Mouse (Mus musculus) hindbrain, embryonic 15.5 days (tissue): ENCODE data around the gene Nek2. TPM values are rescaled to one million over a fixed set of nuclear protein-coding genes. Genes with fewer than 3 reads are reported as not detected.

ENCODE experiments used
- ATAC-seq: fragments of 200-750 bp; cut with Nextera tagmentation; 2 replicates; pipeline ENCODE4 v1.8.0; 2017; ENCODE audit warnings: low read depth, moderate number of reproducible peaks, moderate TSS enrichment; ENCODE audit not compliant: low FRiP score
- H3K27ac ChIP-seq: fragments of 300-500 bp; sonication (generic); replicated peaks from 2 replicates; pipeline ENCODE4 v1.5.1; 2015; ENCODE audit warnings: mild to moderate bottlenecking, inconsistent platforms
- H3K27me3 ChIP-seq: fragments of 300-500 bp; sonication (generic); 2 replicates; pipeline ENCODE4 v1.6.1; 2015; ENCODE audit warnings: control low read depth, inconsistent platforms
- H3K36me3 ChIP-seq: fragments of 300-500 bp; sonication (generic); 2 replicates; pipeline ENCODE4 v1.6.1; 2015; ENCODE audit warnings: control low read depth, inconsistent platforms
- H3K4me1 ChIP-seq: fragments of 300-500 bp; sonication (generic); replicated peaks from 2 replicates; pipeline ENCODE4 v1.6.1; 2015; ENCODE audit warnings: control low read depth, inconsistent platforms
- H3K4me2 ChIP-seq: fragments of 300-500 bp; sonication (generic); 2 replicates; pipeline ENCODE4 v1.6.1; 2015; ENCODE audit warnings: moderate library complexity, mild to moderate bottlenecking, inconsistent platforms
- H3K4me3 ChIP-seq: fragments of 300-500 bp; sonication (generic); 2 replicates; pipeline ENCODE4 v1.5.1; 2015; ENCODE audit warnings: mild to moderate bottlenecking, inconsistent platforms
- H3K9ac ChIP-seq: fragments of 300-500 bp; sonication (generic); 2 replicates; pipeline ENCODE4 v1.6.1; 2015; ENCODE audit warnings: inconsistent platforms
- H3K9me3 ChIP-seq: fragments of 300-500 bp; sonication (generic); 2 replicates; pipeline ENCODE4 v1.6.1; 2016; ENCODE audit warnings: control low read depth, inconsistent platforms
- WGBS: fragments of 180-500 bp; shearing (Covaris S2); methylation state at CpG from one replicate; pipeline ENCODE4 v1.1.7; 2015; 5-methylcytosine and 5-hydroxymethylcytosine counted together
- polyA plus RNA-seq: library from polyadenylated mRNA; unstranded; fragments of >200 nt; fragmentation: Nextera tagmentation; extraction: Ambion mirVana; gene quantifications from 2 replicates; pipeline ENCODE4 v1.2.1, GENCODE M21; 2015

Gene Nek2
- polyA plus RNA-seq, 1 experiment from 2014 or later = 8.6 TPM

- Histone ChIP-seq H3K27ac (no peak overlapping the region), H3K4me2 (no peak overlapping the region), H3K4me1 (peaks cover 7% of the 10 kb centered on the region), H3K9ac (no peak overlapping the region), H3K27me3 (no peaks in the 10 kb centered on the region), H3K36me3 (no peaks in the 10 kb centered on the region), H3K4me3 (no peak overlapping the region), H3K9me3 (no peaks in the 10 kb centered on the region)
- ATAC-seq = no peak
- 86% methylated on average over 11 of the region's 11 CpGs for WGBS
These were observed 19.7 kb downstream of the Nek2 start for GRCm38 (mm10) chr1:191840774-191841565.

- WGBS = 89% methylated on average over 12 of the region's 12 CpGs
- no peak for ATAC-seq
- Histone ChIP-seq H3K27ac (no peak overlapping the region), H3K36me3 (no peaks in the 10 kb centered on the region), H3K9me3 (no peaks in the 10 kb centered on the region), H3K4me3 (no peak overlapping the region), H3K4me1 (peaks cover 7% of the 10 kb centered on the region), H3K4me2 (no peak overlapping the region), H3K27me3 (no peaks in the 10 kb centered on the region), H3K9ac (no peak overlapping the region)
These were observed 21.0 kb downstream of the Nek2 start for GRCm38 (mm10) chr1:191842247-191842646.

- 81% methylated on average over 5 of the region's 5 CpGs for WGBS
- no peaks in the 10 kb centered on the region for H3K27me3 ChIP-seq
- H3K4me2 ChIP-seq = no peak overlapping the region
- no peak overlapping the region for H3K27ac ChIP-seq
- H3K4me3 ChIP-seq = no peak overlapping the region
- H3K9me3 ChIP-seq = no peaks in the 10 kb centered on the region
- H3K9ac ChIP-seq = no peak overlapping the region
- ATAC-seq = no peak
- no peaks in the 10 kb centered on the region for H3K36me3 ChIP-seq
- no peaks in the 10 kb centered on the region for H3K4me1 ChIP-seq
These were observed 25.4 kb downstream of the Nek2 start for GRCm38 (mm10) chr1:191846667-191847066.

- Histone ChIP-seq H3K27me3 (no peaks in the 10 kb centered on the region), H3K4me1 (no peaks in the 10 kb centered on the region), H3K9ac (no peak overlapping the region), H3K36me3 (no peaks in the 10 kb centered on the region), H3K9me3 (no peaks in the 10 kb centered on the region), H3K4me2 (no peak overlapping the region), H3K4me3 (no peak overlapping the region), H3K27ac (no peak overlapping the region)
- WGBS = 70% methylated on average over 4 of the region's 4 CpGs
- ATAC-seq = no peak
These were observed 28.3 kb downstream of the Nek2 start for GRCm38 (mm10) chr1:191849501-191849900.

GRCm38 (mm10) chr1:191853442-191853841 lies 32.2 kb downstream of the Nek2 start:
- WGBS = 83% methylated on average over 9 of the region's 9 CpGs
- Histone ChIP-seq H3K27ac (no peak overlapping the region), H3K9me3 (no peaks in the 10 kb centered on the region), H3K4me2 (no peak overlapping the region), H3K36me3 (no peaks in the 10 kb centered on the region), H3K4me3 (no peak overlapping the region), H3K9ac (no peak overlapping the region), H3K4me1 (no peaks in the 10 kb centered on the region), H3K27me3 (no peaks in the 10 kb centered on the region)
- no peak for ATAC-seq

- Histone ChIP-seq H3K27ac (no peak overlapping the region), H3K9me3 (no peaks in the 10 kb centered on the region), H3K27me3 (no peaks in the 10 kb centered on the region), H3K4me2 (no peak overlapping the region), H3K4me1 (no peaks in the 10 kb centered on the region), H3K4me3 (no peak overlapping the region), H3K9ac (no peak overlapping the region), H3K36me3 (no peaks in the 10 kb centered on the region)
- ATAC-seq = no peak
- WGBS = 76% methylated on average over 5 of the region's 5 CpGs
These were observed 33.5 kb downstream of the Nek2 start for GRCm38 (mm10) chr1:191854716-191855115.

GRCm38 (mm10) chr1:191855136-191855878 lies 34.1 kb downstream of the Nek2 start:
- H3K27me3 ChIP-seq = no peaks in the 10 kb centered on the region
- 82% methylated on average over 10 of the region's 10 CpGs for WGBS
- no peaks in the 10 kb centered on the region for H3K9me3 ChIP-seq
- H3K4me1 ChIP-seq = no peaks in the 10 kb centered on the region
- H3K4me3 ChIP-seq = no peak overlapping the region
- H3K4me2 ChIP-seq = no peak overlapping the region
- no peak overlapping the region for H3K9ac ChIP-seq
- ATAC-seq = no peak
- no peak overlapping the region for H3K27ac ChIP-seq
- no peaks in the 10 kb centered on the region for H3K36me3 ChIP-seq

- Histone ChIP-seq H3K4me3 (no peak overlapping the region), H3K36me3 (no peaks in the 10 kb centered on the region), H3K9me3 (no peaks in the 10 kb centered on the region), H3K9ac (no peak overlapping the region), H3K4me1 (no peaks in the 10 kb centered on the region), H3K27me3 (no peaks in the 10 kb centered on the region), H3K27ac (no peak overlapping the region), H3K4me2 (no peak overlapping the region)
- 83% methylated on average over 5 of the region's 5 CpGs for WGBS
- no peak for ATAC-seq
These were observed 35.8 kb downstream of the Nek2 start for GRCm38 (mm10) chr1:191856886-191857651.

- Histone ChIP-seq H3K27ac (no peak overlapping the region), H3K4me2 (no peak overlapping the region)
- no peak for ATAC-seq
These were observed 36.9 kb downstream of the Nek2 start for GRCm38 (mm10) chr1:191858136-191858535.

GRCm38 (mm10) chr1:191859847-191860246 lies 38.6 kb downstream of the Nek2 start:
- Histone ChIP-seq H3K27me3 (no peaks in the 10 kb centered on the region), H3K9ac (no peak overlapping the region), H3K4me1 (0 out of 2 replicates have a peak, but pooled peaks cover 7% of the 10 kb centered on the region), H3K9me3 (no peaks in the 10 kb centered on the region), H3K4me3 (no peak overlapping the region), H3K27ac (no peak overlapping the region), H3K4me2 (no peak overlapping the region), H3K36me3 (no peaks in the 10 kb centered on the region)
- 83% methylated on average over 3 of the region's 3 CpGs for WGBS
- ATAC-seq = no peak

More at GRCm38 (mm10) chr1:191858136-191858535, 36.9 kb downstream of the Nek2 start:
- Histone ChIP-seq H3K9ac (no peak overlapping the region), H3K4me3 (no peak overlapping the region), H3K4me1 (0 out of 2 replicates have a peak, but pooled peaks cover 7% of the 10 kb centered on the region), H3K9me3 (no peaks in the 10 kb centered on the region), H3K36me3 (no peaks in the 10 kb centered on the region), H3K27me3 (no peaks in the 10 kb centered on the region)

- no peak for ATAC-seq
- H3K4me3 ChIP-seq = no peak overlapping the region
- no peaks in the 10 kb centered on the region for H3K9me3 ChIP-seq
- no peaks in the 10 kb centered on the region for H3K27me3 ChIP-seq
- WGBS = 89% methylated on average over 5 of the region's 5 CpGs
- H3K36me3 ChIP-seq = no peaks in the 10 kb centered on the region
- H3K4me1 ChIP-seq = 0 out of 2 replicates have a peak, but pooled peaks cover 7% of the 10 kb centered on the region
- H3K9ac ChIP-seq = no peak overlapping the region
- H3K4me2 ChIP-seq = no peak overlapping the region
- H3K27ac ChIP-seq = no peak overlapping the region
These were observed 40.0 kb downstream of the Nek2 start for GRCm38 (mm10) chr1:191861247-191861646.
